Mouse (Mus musculus) hindbrain, embryonic 12.5 days (tissue): ENCODE results near the gene 1700020D05Rik. TPM values are rescaled to one million over a fixed set of nuclear protein-coding genes. Genes with fewer than 3 reads are reported as not detected.
"Not testable (repeated sequence)": the region's sequence is repeated elsewhere in the genome, so short reads cannot be mapped to it uniquely, and the experiment has no call there.

Source experiments
- ATAC-seq: fragments of 200-750 bp; cut with Nextera tagmentation; 2 replicates; pipeline ENCODE4 v1.8.0; 2017; ENCODE audit warnings: moderate TSS enrichment; ENCODE audit not compliant: low FRiP score
- H3K27ac ChIP-seq: fragments of 300-500 bp; sonication (generic); 2 replicates; pipeline ENCODE4 v1.5.1; 2016; ENCODE audit warnings: mild to moderate bottlenecking
- H3K27me3 ChIP-seq: fragments of 300-500 bp; sonication (generic); 2 replicates; pipeline ENCODE4 v1.6.1; 2016; ENCODE audit warnings: mild to moderate bottlenecking
- H3K36me3 ChIP-seq: fragments of 300-500 bp; sonication (generic); 2 replicates; pipeline ENCODE4 v1.6.1; 2016; ENCODE audit warnings: mild to moderate bottlenecking
- H3K4me1 ChIP-seq: fragments of 300-500 bp; sonication (generic); 2 replicates; pipeline ENCODE4 v1.6.1; 2016
- H3K4me2 ChIP-seq: fragments of 300-500 bp; sonication (generic); replicated peaks from 2 replicates; pipeline ENCODE4 v1.6.1; 2016; ENCODE audit warnings: mild to moderate bottlenecking
- H3K4me3 ChIP-seq: fragments of 300-500 bp; sonication (generic); 2 replicates; pipeline ENCODE4 v1.5.1; 2016; ENCODE audit warnings: mild to moderate bottlenecking
- H3K9ac ChIP-seq: fragments of 300-500 bp; sonication (generic); 2 replicates; pipeline ENCODE4 v1.6.1; 2016; ENCODE audit warnings: mild to moderate bottlenecking, moderate library complexity
- H3K9me3 ChIP-seq: fragments of 300-500 bp; sonication (generic); replicated peaks from 2 replicates; pipeline ENCODE4 v1.6.1; 2016; ENCODE audit warnings: mild to moderate bottlenecking
- WGBS: fragments of 180-500 bp; shearing (Covaris S2); methylation state at CpG from one replicate; pipeline ENCODE4 v1.1.7; 2016; 5-methylcytosine and 5-hydroxymethylcytosine counted together
- polyA plus RNA-seq: library from polyadenylated mRNA; unstranded; fragments of >200 nt; fragmentation: Nextera tagmentation; extraction: Ambion mirVana; gene quantifications from 2 replicates; pipeline ENCODE4 v1.2.1, GENCODE M21; 2016

The 1700020D05Rik gene
- polyA plus RNA-seq, 1 experiment from 2014 or later: 0.56 TPM

GRCm38 (mm10) chr19:5515840-5516777 is 12.5 kb upstream of the 1700020D05Rik start:
- H3K9ac ChIP-seq: no peak overlapping the region
- H3K27ac ChIP-seq: no peak overlapping the region
- WGBS: 79% methylated on average over 7 of the region's 7 CpGs
- no peaks in the 10 kb centered on the region for H3K27me3 ChIP-seq
- no peaks in the 10 kb centered on the region for H3K9me3 ChIP-seq
- no peaks in the 10 kb centered on the region for H3K36me3 ChIP-seq
- H3K4me2 ChIP-seq: no peak overlapping the region
- ATAC-seq: no peak
- H3K4me1 ChIP-seq: peaks cover 8% of the 10 kb centered on the region
- no peak overlapping the region for H3K4me3 ChIP-seq

- no peak overlapping the region for H3K27ac ChIP-seq
- no peak overlapping the region for H3K9ac ChIP-seq
- 86% methylated on average over 3 of the region's 3 CpGs for WGBS
- ATAC-seq: no peak
- no peaks in the 10 kb centered on the region for H3K36me3 ChIP-seq
- peaks cover 20% of the 10 kb centered on the region for H3K4me1 ChIP-seq
- H3K4me3 ChIP-seq: no peak overlapping the region
- H3K27me3 ChIP-seq: no peaks in the 10 kb centered on the region
- H3K9me3 ChIP-seq: no peaks in the 10 kb centered on the region
- H3K4me2 ChIP-seq: no peak overlapping the region
Observed at GRCm38 (mm10) chr19:5513005-5513349, 9.4 kb upstream of the 1700020D05Rik start.

- H3K4me3 ChIP-seq: no peak overlapping the region
- no peak overlapping the region for H3K9ac ChIP-seq
- 84% methylated on average over 12 of the region's 12 CpGs for WGBS
- ATAC-seq: no peak
- no peaks in the 10 kb centered on the region for H3K36me3 ChIP-seq
- no peaks in the 10 kb centered on the region for H3K27me3 ChIP-seq
- H3K4me1 ChIP-seq: peaks cover 20% of the 10 kb centered on the region
- H3K27ac ChIP-seq: no peak overlapping the region
- H3K4me2 ChIP-seq: no peak overlapping the region
- H3K9me3 ChIP-seq: no peaks in the 10 kb centered on the region
Observed at GRCm38 (mm10) chr19:5512091-5513004, 8.8 kb upstream of the 1700020D05Rik start.

GRCm38 (mm10) chr19:5511074-5511632 is 7.6 kb upstream of the 1700020D05Rik start:
- H3K36me3 ChIP-seq: no peaks in the 10 kb centered on the region
- no peaks in the 10 kb centered on the region for H3K27me3 ChIP-seq
- peak overlapping the region; percentile 67 for H3K9ac ChIP-seq
- 49% methylated on average over 14 of the region's 15 CpGs for WGBS
- H3K9me3 ChIP-seq: no peaks in the 10 kb centered on the region
- peak overlapping the region; percentile 48 for H3K4me3 ChIP-seq
- peaks cover 20% of the 10 kb centered on the region for H3K4me1 ChIP-seq
- H3K4me2 ChIP-seq: peak overlapping the region; percentile 71
- H3K27ac ChIP-seq: no peak overlapping the region
- no peak for ATAC-seq

- H3K9ac ChIP-seq: peak within 1 kb of the TSS; percentile 67
- 2% methylated on average over 46 of the region's 47 CpGs for WGBS
- ATAC-seq: peak; percentile 99
- H3K27me3 ChIP-seq: no peaks in the 10 kb centered on the region
- peak within 1 kb of the TSS; percentile 71 for H3K4me2 ChIP-seq
- H3K27ac ChIP-seq: peak within 1 kb of the TSS; percentile 77
- H3K4me3 ChIP-seq: peak within 1 kb of the TSS; percentile 48
- no peaks in the 10 kb centered on the region for H3K9me3 ChIP-seq
- peaks cover 20% of the 10 kb centered on the region for H3K4me1 ChIP-seq
- no peaks in the 10 kb centered on the region for H3K36me3 ChIP-seq
Observed at GRCm38 (mm10) chr19:5510031-5511026, 6.7 kb upstream of the 1700020D05Rik start, which contains the start of gene Snx32. Gene Snx32 (minus strand): TSS chr19:5510538.

- 92% methylated on average over 2 of the region's 2 CpGs for WGBS
- peaks cover 36% of the 10 kb centered on the region for H3K36me3 ChIP-seq
- H3K9ac ChIP-seq: no peak overlapping the region
- no peak overlapping the region for H3K4me3 ChIP-seq
- H3K27me3 ChIP-seq: 0 out of 2 replicates have a peak, but pooled peaks cover 4% of the 10 kb centered on the region
- ATAC-seq: no peak
- H3K4me1 ChIP-seq: no peaks in the 10 kb centered on the region
- no peak overlapping the region for H3K4me2 ChIP-seq
- H3K27ac ChIP-seq: no peak overlapping the region
- no peaks in the 10 kb centered on the region for H3K9me3 ChIP-seq
Observed at GRCm38 (mm10) chr19:5500330-5500875, 3.2 kb downstream of the 1700020D05Rik start.

- Histone ChIP-seq H3K4me3 (no peak overlapping the region), H3K4me1 (peaks cover 13% of the 10 kb centered on the region), H3K27me3 (no peaks in the 10 kb centered on the region), H3K9me3 (no peaks in the 10 kb centered on the region), H3K9ac (no peak overlapping the region), H3K4me2 (no peak overlapping the region), H3K36me3 (peaks cover 62% of the 10 kb centered on the region), H3K27ac (no peak overlapping the region)
- 83% methylated on average over 16 of the region's 16 CpGs for whole genome bisulfite sequencing
- no peak for ATAC-seq
Observed at GRCm38 (mm10) chr19:5496052-5496370, 7.6 kb downstream of the 1700020D05Rik start.

- Histone ChIP-seq H3K36me3 (peaks cover 62% of the 10 kb centered on the region), H3K27ac (no peak overlapping the region), H3K4me1 (peaks cover 13% of the 10 kb centered on the region), H3K4me2 (no peak overlapping the region), H3K27me3 (no peaks in the 10 kb centered on the region), H3K9me3 (no peaks in the 10 kb centered on the region), H3K9ac (no peak overlapping the region), H3K4me3 (no peak overlapping the region)
- no peak for ATAC-seq
- WGBS: 86% methylated on average over 12 of the region's 12 CpGs
Observed at GRCm38 (mm10) chr19:5495353-5496051, 8.1 kb downstream of the 1700020D05Rik start.

- peaks cover 62% of the 10 kb centered on the region for H3K36me3 ChIP-seq
- H3K9ac ChIP-seq: no peak overlapping the region
- H3K27ac ChIP-seq: no peak overlapping the region
- ATAC-seq: no peak
- 89% methylated on average over 3 of the region's 3 CpGs for WGBS
- no peak overlapping the region for H3K4me2 ChIP-seq
- no peaks in the 10 kb centered on the region for H3K9me3 ChIP-seq
- no peak overlapping the region for H3K4me3 ChIP-seq
- no peaks in the 10 kb centered on the region for H3K27me3 ChIP-seq
- H3K4me1 ChIP-seq: peaks cover 17% of the 10 kb centered on the region
Observed at GRCm38 (mm10) chr19:5494314-5494713, 9.3 kb downstream of the 1700020D05Rik start.

- 66% methylated on average over 9 of the region's 9 CpGs for WGBS
- H3K4me1 ChIP-seq: peaks cover 20% of the 10 kb centered on the region
- H3K9me3 ChIP-seq, H3K9ac ChIP-seq, H3K27me3 ChIP-seq, H3K4me2 ChIP-seq, H3K27ac ChIP-seq, ATAC-seq, H3K4me3 ChIP-seq: not testable (repeated sequence)
- peaks cover 57% of the 10 kb centered on the region for H3K36me3 ChIP-seq
Observed at GRCm38 (mm10) chr19:5493301-5493721, 10.3 kb downstream of the 1700020D05Rik start.
